Mouse (Mus musculus) forebrain, embryonic 14.5 days (tissue): Measurements from ENCODE around the gene St3gal4. TPM values are rescaled to one million over a fixed set of nuclear protein-coding genes. Genes with fewer than 3 reads are reported as not detected.

Source experiments
- ATAC-seq: fragments of 200-750 bp; cut with Nextera tagmentation; 2 replicates; pipeline ENCODE4 v1.8.0; 2017; ENCODE audit warnings: mild to moderate bottlenecking, moderate library complexity
- DNase-seq: peaks from one replicate; pipeline ENCODE4 v3.0.0-alpha.2; 2015; ENCODE audit warnings: low spot score
- H3K27ac ChIP-seq: fragments of 300-500 bp; sonication (generic); 2 replicates; pipeline ENCODE4 v1.5.1; 2014; ENCODE audit warnings: low read depth, mild to moderate bottlenecking, control low read depth, low read length, moderate library complexity
- H3K27me3 ChIP-seq: fragments of 300-500 bp; sonication (generic); replicated peaks from 2 replicates; pipeline ENCODE4 v1.6.1; 2014; ENCODE audit warnings: low read length, control low read depth, mixed read lengths; ENCODE audit not compliant: control insufficient read depth, insufficient read depth
- H3K36me3 ChIP-seq: fragments of 300-500 bp; sonication (generic); 2 replicates; pipeline ENCODE4 v1.6.1; 2014; ENCODE audit warnings: low read length, control low read depth; ENCODE audit not compliant: control insufficient read depth, insufficient read depth
- H3K4me1 ChIP-seq: fragments of 300-500 bp; sonication (generic); 2 replicates; pipeline ENCODE4 v1.6.1; 2014; ENCODE audit warnings: antibody characterized with exemption, low read length, control low read depth; ENCODE audit not compliant: control insufficient read depth, insufficient read depth
- H3K4me2 ChIP-seq: fragments of 300-500 bp; sonication (generic); 2 replicates; pipeline ENCODE4 v1.6.1; 2014; ENCODE audit warnings: mild to moderate bottlenecking, control low read depth, low read length
- H3K4me3 ChIP-seq: fragments of 300-500 bp; sonication (generic); 2 replicates; pipeline ENCODE4 v1.5.1; 2014; ENCODE audit warnings: low read depth, low read length, control low read depth
- H3K9ac ChIP-seq: fragments of 300-500 bp; sonication (generic); 2 replicates; pipeline ENCODE4 v1.6.1; 2014; ENCODE audit warnings: mild to moderate bottlenecking, low read length, control low read depth, moderate library complexity
- H3K9me3 ChIP-seq: fragments of 300-500 bp; sonication (generic); replicated peaks from 2 replicates; pipeline ENCODE4 v1.6.1; 2016; ENCODE audit warnings: low read length, control low read depth, mixed read lengths; ENCODE audit not compliant: control insufficient read depth
- WGBS: fragments of 180-500 bp; shearing (Covaris S2); extraction: QIAGEN DNeasy Blood & Tissue Kit; methylation state at CpG from one replicate; pipeline ENCODE4 v1.1.7; 2014; 5-methylcytosine and 5-hydroxymethylcytosine counted together
- polyA plus RNA-seq: library from polyadenylated mRNA; unstranded; fragments of >200 nt; fragmentation: Nextera tagmentation; extraction: Ambion mirVana; gene quantifications from 2 replicates; pipeline ENCODE4 v1.2.1, GENCODE M21; 2014

St3gal4 gene
- polyA plus RNA-seq, 1 experiment from 2014 or later, result 10.1 TPM

DNA sequence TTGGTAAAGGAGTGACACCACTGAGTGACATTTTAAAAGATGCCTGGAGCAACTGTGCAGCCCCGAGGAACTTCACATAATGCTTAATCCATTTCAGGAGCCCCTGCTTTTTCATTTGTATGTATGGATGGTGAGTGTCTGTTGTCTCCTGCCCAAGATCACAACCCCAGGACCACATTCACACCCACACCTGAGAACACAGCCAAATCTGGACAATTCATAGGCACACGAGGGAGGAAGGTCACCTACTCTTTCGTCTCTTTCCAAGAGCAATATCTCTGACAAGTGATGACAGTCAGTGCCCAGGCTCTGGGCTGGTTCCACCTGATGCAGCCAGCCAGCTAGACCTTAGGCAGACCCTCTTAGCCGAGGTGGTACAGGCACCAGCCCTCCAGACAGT is 14.4 kb downstream of the St3gal4 start:
- H3K9ac ChIP-seq, result no peak overlapping the region
- 81% methylated on average over 4 of the region's 4 CpGs for WGBS
- H3K4me3 ChIP-seq, result no peak overlapping the region
- H3K27me3 ChIP-seq, result no peaks in the 10 kb centered on the region
- H3K27ac ChIP-seq, result no peak overlapping the region
- ATAC-seq (no peak), DNase-seq (no peak)
- H3K36me3 ChIP-seq, result no peaks in the 10 kb centered on the region
- H3K4me1 ChIP-seq, result peaks cover 9% of the 10 kb centered on the region
- no peaks in the 10 kb centered on the region for H3K9me3 ChIP-seq
- H3K4me2 ChIP-seq, result no peak overlapping the region

DNA sequence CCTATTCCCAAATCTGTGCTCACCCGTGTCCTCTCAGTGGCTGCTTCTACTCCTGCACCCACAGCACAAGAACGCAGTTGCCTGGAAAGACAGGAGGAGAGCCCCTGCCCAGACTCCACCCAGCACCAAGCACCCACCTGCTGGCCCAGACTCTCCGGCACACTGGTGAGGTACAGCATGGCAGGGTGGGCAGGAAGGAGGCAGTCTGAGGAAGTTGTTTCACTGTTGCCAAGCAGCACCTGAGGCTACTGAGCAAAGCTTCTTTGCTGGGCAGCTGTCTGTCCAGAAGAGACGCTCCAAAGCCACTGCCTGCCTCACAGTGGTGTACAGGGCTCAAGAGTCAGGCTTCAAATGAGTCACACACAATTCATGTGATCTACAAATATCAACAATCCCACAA is 20.3 kb downstream of the St3gal4 start:
- DNase-seq, result no peak
- ATAC-seq, result no peak
- H3K9ac ChIP-seq, result no peak overlapping the region
- H3K4me3 ChIP-seq, result no peak overlapping the region
- H3K4me2 ChIP-seq, result no peak overlapping the region
- no peaks in the 10 kb centered on the region for H3K9me3 ChIP-seq
- 89% methylated on average over 4 of the region's 4 CpGs for WGBS
- H3K27me3 ChIP-seq, result no peaks in the 10 kb centered on the region
- H3K27ac ChIP-seq, result no peak overlapping the region
- H3K36me3 ChIP-seq, result no peaks in the 10 kb centered on the region
- H3K4me1 ChIP-seq, result no peaks in the 10 kb centered on the region

DNA sequence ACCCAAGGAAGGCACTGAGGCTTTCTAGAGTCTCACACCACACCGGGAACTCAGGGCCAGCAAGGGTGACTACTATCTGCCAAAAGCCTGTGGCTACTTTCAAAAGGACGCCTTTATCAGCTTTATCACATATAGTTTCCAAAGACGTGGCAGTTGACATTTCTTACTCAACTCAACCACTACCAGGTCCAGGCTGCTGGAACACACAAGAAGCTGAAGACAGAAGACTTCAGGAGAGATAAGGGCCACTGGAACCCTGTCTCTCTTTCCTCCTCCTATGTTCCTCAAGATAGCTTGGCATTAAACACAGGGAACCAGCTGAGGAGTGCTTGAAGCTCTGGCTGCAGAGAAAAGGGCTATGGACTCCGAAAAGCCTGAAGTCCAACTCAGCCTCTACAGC is 21.2 kb downstream of the St3gal4 start:
- no peaks in the 10 kb centered on the region for H3K9me3 ChIP-seq
- no peak for ATAC-seq
- DNase-seq, result no peak
- no peaks in the 10 kb centered on the region for H3K27me3 ChIP-seq
- no peak overlapping the region for H3K4me2 ChIP-seq
- H3K4me3 ChIP-seq, result no peak overlapping the region
- H3K36me3 ChIP-seq, result no peaks in the 10 kb centered on the region
- no peak overlapping the region for H3K9ac ChIP-seq
- no peaks in the 10 kb centered on the region for H3K4me1 ChIP-seq
- 89% methylated on average over 4 of the region's 4 CpGs for WGBS
- no peak overlapping the region for H3K27ac ChIP-seq

- Histone ChIP-seq H3K4me1 (no peaks in the 10 kb centered on the region), H3K4me3 (no peak overlapping the region), H3K4me2 (no peak overlapping the region), H3K27ac (no peak overlapping the region), H3K9me3 (no peaks in the 10 kb centered on the region), H3K27me3 (no peaks in the 10 kb centered on the region), H3K36me3 (no peaks in the 10 kb centered on the region), H3K9ac (no peak overlapping the region)
- DNase-seq (no peak), ATAC-seq (no peak)
- WGBS, result 90% methylated on average over 1 of the region's 1 CpGs
These were observed 23.3 kb downstream of the St3gal4 start for GRCm38 (mm10) chr9:35095726-35096125.

- H3K4me2 ChIP-seq, result no peak overlapping the region
- no peak overlapping the region for H3K9ac ChIP-seq
- no peak for ATAC-seq
These were observed 25.7 kb downstream of the St3gal4 start for GRCm38 (mm10) chr9:35093350-35093749.

GRCm38 (mm10) chr9:35092904-35093303 is 26.2 kb downstream of the St3gal4 start:
- no peak overlapping the region for H3K27ac ChIP-seq
- ATAC-seq, result no peak
- DNase-seq, result no peak
- no peak overlapping the region for H3K4me3 ChIP-seq
- H3K4me1 ChIP-seq, result no peaks in the 10 kb centered on the region
- H3K4me2 ChIP-seq, result no peak overlapping the region
- WGBS, result 95% methylated on average over 2 of the region's 2 CpGs
- H3K27me3 ChIP-seq, result no peaks in the 10 kb centered on the region
- no peaks in the 10 kb centered on the region for H3K36me3 ChIP-seq
- no peak overlapping the region for H3K9ac ChIP-seq
- no peaks in the 10 kb centered on the region for H3K9me3 ChIP-seq

More at GRCm38 (mm10) chr9:35093350-35093749, 25.7 kb downstream of the St3gal4 start:
- no peak for DNase-seq
- WGBS, result 92% methylated on average over 3 of the region's 3 CpGs
- Histone ChIP-seq H3K4me3 (no peak overlapping the region), H3K9me3 (no peaks in the 10 kb centered on the region), H3K27me3 (no peaks in the 10 kb centered on the region), H3K36me3 (no peaks in the 10 kb centered on the region), H3K4me1 (no peaks in the 10 kb centered on the region), H3K27ac (no peak overlapping the region)

DNA sequence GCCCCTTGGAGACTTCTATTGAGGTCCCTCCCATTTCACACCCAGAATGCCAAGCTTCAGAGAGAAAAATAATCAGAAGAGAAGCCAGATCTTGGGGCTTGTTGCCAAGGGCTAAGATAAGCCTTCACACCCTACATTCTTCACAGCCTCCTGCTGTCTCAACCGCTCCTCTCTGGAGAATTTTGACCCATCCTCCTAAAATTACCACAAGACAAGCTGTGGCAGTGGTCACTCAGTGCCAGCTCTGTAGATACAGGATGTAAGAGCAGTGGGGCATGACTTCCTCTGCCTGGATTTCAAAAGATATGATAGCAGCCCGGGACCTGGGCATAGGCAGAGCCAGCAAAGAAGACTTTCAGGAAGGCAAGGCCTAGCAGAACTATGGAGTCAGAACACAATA is 57.6 kb downstream of the St3gal4 start:
- Histone ChIP-seq H3K9me3 (no peaks in the 10 kb centered on the region), H3K4me1 (no peaks in the 10 kb centered on the region), H3K36me3 (no peaks in the 10 kb centered on the region), H3K9ac (no peak overlapping the region), H3K27ac (no peak overlapping the region), H3K4me3 (no peak overlapping the region), H3K4me2 (no peak overlapping the region), H3K27me3 (no peaks in the 10 kb centered on the region)
- no peak for DNase-seq
- no peak for ATAC-seq
- 80% methylated on average over 2 of the region's 2 CpGs for WGBS

- WGBS, result 90% methylated on average over 5 of the region's 5 CpGs
- H3K27me3 ChIP-seq, result no peaks in the 10 kb centered on the region
- ATAC-seq, result no peak
These were observed 59.2 kb downstream of the St3gal4 start for GRCm38 (mm10) chr9:35059881-35060280.

GRCm38 (mm10) chr9:35058596-35059354 is 60.3 kb downstream of the St3gal4 start:
- no peak overlapping the region for H3K4me2 ChIP-seq
- ATAC-seq, result no peak
- 98% methylated on average over 2 of the region's 2 CpGs for WGBS

More at GRCm38 (mm10) chr9:35059881-35060280, 59.2 kb downstream of the St3gal4 start:
- H3K4me3 ChIP-seq, result no peak overlapping the region
- no peaks in the 10 kb centered on the region for H3K4me1 ChIP-seq
- no peak overlapping the region for H3K27ac ChIP-seq
- no peak overlapping the region for H3K9ac ChIP-seq
- no peak for DNase-seq
- H3K9me3 ChIP-seq, result no peaks in the 10 kb centered on the region
- H3K4me2 ChIP-seq, result no peak overlapping the region
- no peaks in the 10 kb centered on the region for H3K36me3 ChIP-seq

More at GRCm38 (mm10) chr9:35058596-35059354, 60.3 kb downstream of the St3gal4 start:
- DNase-seq, result no peak
- Histone ChIP-seq H3K36me3 (no peaks in the 10 kb centered on the region), H3K4me3 (no peak overlapping the region), H3K27me3 (no peaks in the 10 kb centered on the region), H3K9ac (no peak overlapping the region), H3K9me3 (no peaks in the 10 kb centered on the region), H3K27ac (no peak overlapping the region), H3K4me1 (no peaks in the 10 kb centered on the region)
